Mouse (Mus musculus): ENCODE measurements around the gene Snupn.

The Snupn gene

GRCm38 (mm10) chr9:57012393-57012792, 61.7 kb downstream of the Snupn start:
- DNase-seq (ENCODE audit: low spot score): no peak

- no peak for DNase-seq (ENCODE audit: low spot score)
These were observed 62.2 kb downstream of the Snupn start for GRCm38 (mm10) chr9:57012895-57013294.

GRCm38 (mm10) chr9:57013756-57014155, 63.1 kb downstream of the Snupn start:
- no peak for DNase-seq (ENCODE audit: low spot score)

- DNase-seq (ENCODE audit: low spot score): no peak
These were observed 64.1 kb downstream of the Snupn start for GRCm38 (mm10) chr9:57014766-57015165.

- no peak for DNase-seq (ENCODE audit: low spot score)
These were observed 67.0 kb downstream of the Snupn start for GRCm38 (mm10) chr9:57017631-57018030.

GRCm38 (mm10) chr9:57031756-57032155, 81.1 kb downstream of the Snupn start:
- DNase-seq (ENCODE audit: low spot score): no peak
